16 mouse cellular contexts compared by ENCODE assay signal in the genomic region with DNA sequence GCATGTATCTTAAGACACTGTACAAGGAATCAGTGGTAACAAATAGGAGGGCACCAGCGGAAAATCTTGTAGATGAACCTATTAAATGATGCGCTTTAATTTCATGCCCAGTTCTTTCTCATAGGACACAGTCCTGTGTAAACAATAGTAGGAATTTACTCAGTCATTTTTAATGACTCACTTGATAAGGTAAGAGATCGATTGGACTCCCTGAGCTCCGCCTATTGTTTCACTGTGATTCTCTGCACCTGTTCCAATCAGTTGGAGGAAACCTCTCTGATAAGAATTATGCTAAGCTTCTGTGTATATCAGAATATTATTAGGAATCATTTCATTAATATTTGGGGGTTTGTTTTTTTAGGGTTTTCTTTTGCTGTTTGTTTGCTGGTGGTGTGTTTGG.
"Had no signal": no experiment of that assay in that cellular context is flagged by ENCODE, and none has a peak within 500 bp of the region (broad histone marks: within the 10 kb centered on the region; RNA-seq: fewer than 3 reads in every experiment).

No protein-coding gene starts in this region.

- DNase-seq: retina, postnatal 1 day; right cerebral cortex, adult 18-20 months; right cerebral cortex, postnatal 14 days; right cerebral cortex, postnatal 25 days; right cerebral cortex, postnatal 4 days; spleen, adult 18-20 months; thymus, adult 18-20 months; thymus, adult 2 months; thymus, postnatal 14 days; thymus, postnatal 25 days; thymus, postnatal 36 days; thymus, postnatal 4 days had no signal

- H3K27ac ChIP-seq: neural tube, embryonic 13.5 days; neural tube, embryonic 15.5 days; stomach, embryonic 15.5 days; stomach, postnatal 0 days had no signal

- H3K36me3 ChIP-seq: neural tube, embryonic 15.5 days; stomach, embryonic 15.5 days had no signal

- H3K4me3 ChIP-seq: neural tube, embryonic 13.5 days; neural tube, embryonic 15.5 days; stomach, embryonic 15.5 days had no signal

- H3K4me1 ChIP-seq: neural tube, embryonic 13.5 days; neural tube, embryonic 15.5 days; stomach, embryonic 15.5 days had no signal

- H3K27me3 ChIP-seq: neural tube, embryonic 13.5 days; neural tube, embryonic 15.5 days; stomach, embryonic 15.5 days had no signal

- H3K4me2 ChIP-seq: neural tube, embryonic 13.5 days; neural tube, embryonic 15.5 days; stomach, embryonic 15.5 days had no signal

- H3K9me3 ChIP-seq: neural tube, embryonic 15.5 days; stomach, embryonic 15.5 days had no signal

- H3K9ac ChIP-seq: neural tube, embryonic 13.5 days; neural tube, embryonic 15.5 days; stomach, embryonic 15.5 days had no signal
